Comparison of ENCODE assay signal across 9 mouse cellular contexts in genomic region chr7:7295595-7295994, GRCm38 (mm10). TPM values are rescaled to one million over a fixed set of nuclear protein-coding genes. Genes with fewer than 3 reads are reported as not detected.
DNase-seq lines count a peak whose midpoint lies in the region; ATAC-seq and TF ChIP-seq lines count a peak whose summit lies in the region.
"Had no signal": no experiment of that assay in that cellular context is flagged by ENCODE, and none has a peak within 500 bp of the region (broad histone marks: within the 10 kb centered on the region; RNA-seq: fewer than 3 reads in every experiment).

No protein-coding gene starts in this region.

- no peak overlapping the region for H3K9ac ChIP-seq in forebrain, embryonic 13.5 days
- H3K9ac ChIP-seq in midbrain, postnatal 0 days (replicated peaks; ENCODE audit: low read length, poor library complexity, severe bottlenecking) = no peak overlapping the region
- H3K9ac ChIP-seq in midbrain, embryonic 13.5 days (replicated peaks) = no peak overlapping the region
- no peak overlapping the region for H3K9ac ChIP-seq in kidney, postnatal 0 days (ENCODE audit: low read depth, low read length)
- H3K9ac ChIP-seq: neural tube, embryonic 13.5 days had no signal

- H3K36me3 ChIP-seq in forebrain, embryonic 10.5 days (replicated peaks) = peaks cover 59% of the 10 kb centered on the region
- H3K36me3 ChIP-seq in forebrain, embryonic 13.5 days (ENCODE audit: poor library complexity, severe bottlenecking) = peaks cover 57% of the 10 kb centered on the region
- peaks cover 42% of the 10 kb centered on the region for H3K36me3 ChIP-seq in midbrain, postnatal 0 days (ENCODE audit: insufficient read depth, low read length)
- H3K36me3 ChIP-seq in midbrain, embryonic 13.5 days = peaks cover 56% of the 10 kb centered on the region
- H3K36me3 ChIP-seq in kidney, postnatal 0 days (ENCODE audit: insufficient read depth, low read length) = peaks cover 22% of the 10 kb centered on the region; the same call in 1 of the 2 replicates

- DNase-seq in forebrain, embryonic 10.5 days (ENCODE audit: extremely low spot score, low spot score) = peak; percentile 27
- DNase-seq in midbrain, postnatal 0 days (ENCODE audit: low spot score) = peak; percentile 59
- peak; percentile 64 to 71 for DNase-seq in cerebellum, postnatal 10 days
- DNase-seq in kidney, postnatal 0 days (ENCODE audit: low spot score) = peak; percentile 38
- DNase-seq in lung, postnatal 25 days (ENCODE audit: low spot score) = peak; percentile 61
- peak; percentile 14 to 39 for DNase-seq in thymus, postnatal 10 days (ENCODE audit: low spot score in 2 of 2)

- H3K4me3 ChIP-seq in forebrain, embryonic 10.5 days = no peak overlapping the region
- no peak overlapping the region for H3K4me3 ChIP-seq in forebrain, embryonic 13.5 days
- no peak overlapping the region for H3K4me3 ChIP-seq in midbrain, postnatal 0 days (ENCODE audit: low read depth, low read length)
- H3K4me3 ChIP-seq in midbrain, embryonic 13.5 days (replicated peaks) = no peak overlapping the region
- H3K4me3 ChIP-seq in kidney, postnatal 0 days (replicated peaks; ENCODE audit: low read depth, low read length) = no peak overlapping the region
- H3K4me3 ChIP-seq: neural tube, embryonic 13.5 days had no signal

- WGBS in forebrain, embryonic 10.5 days = 88% methylated on average over 16 of the region's 16 CpGs
- WGBS in forebrain, embryonic 13.5 days = 82% methylated on average over 16 of the region's 16 CpGs
- 75% methylated on average over 16 of the region's 16 CpGs for WGBS in midbrain, postnatal 0 days
- 77% methylated on average over 16 of the region's 16 CpGs for WGBS in midbrain, embryonic 13.5 days
- 83% methylated on average over 16 of the region's 16 CpGs for WGBS in kidney, postnatal 0 days

- no peak overlapping the region for H3K27ac ChIP-seq in forebrain, embryonic 10.5 days
- H3K27ac ChIP-seq in forebrain, embryonic 13.5 days = no peak overlapping the region
- H3K27ac ChIP-seq in midbrain, postnatal 0 days (ENCODE audit: low read depth, low read length) = no peak overlapping the region
- H3K27ac ChIP-seq in midbrain, embryonic 13.5 days = no peak overlapping the region
- H3K27ac ChIP-seq in kidney, postnatal 0 days = no peak overlapping the region
- H3K27ac ChIP-seq: neural tube, embryonic 13.5 days had no signal

- no peak for ATAC-seq in forebrain, embryonic 13.5 days
- ATAC-seq in midbrain, postnatal 0 days (ENCODE audit: low FRiP score) = no peak
- ATAC-seq in midbrain, embryonic 13.5 days = no peak
- ATAC-seq in kidney, postnatal 0 days (replicated peaks; ENCODE audit: low FRiP score, low read depth) = no peak

- H3K4me1 ChIP-seq in forebrain, embryonic 10.5 days = peaks cover 14% of the 10 kb centered on the region
- H3K4me1 ChIP-seq in forebrain, embryonic 13.5 days = 0 out of 2 replicates have a peak, but pooled peaks cover 5% of the 10 kb centered on the region
- H3K4me1 ChIP-seq in midbrain, postnatal 0 days (ENCODE audit: insufficient read depth, low read length) = no peaks in the 10 kb centered on the region
- H3K4me1 ChIP-seq in midbrain, embryonic 13.5 days (replicated peaks) = 0 out of 2 replicates have a peak, but pooled peaks cover 10% of the 10 kb centered on the region
- H3K4me1 ChIP-seq in kidney, postnatal 0 days (replicated peaks; ENCODE audit: insufficient read depth, low read length) = no peaks in the 10 kb centered on the region

- peaks cover 20% of the 10 kb centered on the region for H3K9me3 ChIP-seq in forebrain, embryonic 10.5 days
- no peaks in the 10 kb centered on the region; the same call in 1 of the 2 replicates for H3K9me3 ChIP-seq in forebrain, embryonic 13.5 days (replicated peaks)
- no peaks in the 10 kb centered on the region for H3K9me3 ChIP-seq in midbrain, postnatal 0 days (ENCODE audit: low read length)
- no peaks in the 10 kb centered on the region for H3K9me3 ChIP-seq in midbrain, embryonic 13.5 days
- H3K9me3 ChIP-seq in kidney, postnatal 0 days (replicated peaks; ENCODE audit: low read length) = no peaks in the 10 kb centered on the region
- H3K9me3 ChIP-seq: neural tube, embryonic 13.5 days had no signal

- peak; percentile 71 for TF ChIP-seq CTCF in midbrain, postnatal 0 days (IDR thresholded peaks at IDR 0.05)
- peak; percentile 61 for TF ChIP-seq CTCF in kidney, postnatal 0 days (IDR thresholded peaks at IDR 0.05; ENCODE audit: low read depth)

- no peak overlapping the region for H3K4me2 ChIP-seq in forebrain, embryonic 13.5 days
- no peak overlapping the region for H3K4me2 ChIP-seq in midbrain, postnatal 0 days (ENCODE audit: low read depth, low read length, poor library complexity, severe bottlenecking)
- no peak overlapping the region for H3K4me2 ChIP-seq in midbrain, embryonic 13.5 days (replicated peaks)
- no peak overlapping the region for H3K4me2 ChIP-seq in kidney, postnatal 0 days (ENCODE audit: low read length)
- H3K4me2 ChIP-seq: neural tube, embryonic 13.5 days had no signal

- peaks cover 5% of the 10 kb centered on the region for H3K27me3 ChIP-seq in forebrain, embryonic 10.5 days (ENCODE audit: poor library complexity, severe bottlenecking)
- H3K27me3 ChIP-seq in forebrain, embryonic 13.5 days = no peaks in the 10 kb centered on the region
- H3K27me3 ChIP-seq in midbrain, postnatal 0 days (ENCODE audit: insufficient read depth, low read length) = no peaks in the 10 kb centered on the region
- H3K27me3 ChIP-seq in midbrain, embryonic 13.5 days = no peaks in the 10 kb centered on the region
- H3K27me3 ChIP-seq in kidney, postnatal 0 days (ENCODE audit: insufficient read depth, low read length) = no peaks in the 10 kb centered on the region
- H3K27me3 ChIP-seq: neural tube, embryonic 13.5 days had no signal

RNA-seq across cellular contexts. Expression of gene Clcn4, which starts 5.1 kb away (rescaled TPM):
- 36.2 and 36.4 TPM in 2 replicates for polyA plus RNA-seq in forebrain, embryonic 10.5 days (2016; fragmentation: Nextera tagmentation; extraction: Ambion mirVana)
- 101 and 118 TPM in 2 replicates for polyA plus RNA-seq in forebrain, embryonic 13.5 days (2015; fragmentation: Nextera tagmentation; extraction: Ambion mirVana)
- total RNA-seq in midbrain, postnatal 0 days (2014; rRNA removed) = 154 and 180 TPM in 2 replicates
- 211 and 217 TPM in 2 replicates for polyA plus RNA-seq in midbrain, postnatal 0 days (2015; fragmentation: Nextera tagmentation; extraction: Ambion mirVana)
- 150 and 157 TPM in 2 replicates for polyA plus RNA-seq in midbrain, embryonic 13.5 days (2015; fragmentation: Nextera tagmentation; extraction: Ambion mirVana)
- polyA plus RNA-seq in kidney, postnatal 0 days (2015; fragmentation: Nextera tagmentation; extraction: Ambion mirVana) = 45.2 and 50.3 TPM in 2 replicates

RNA-seq across cellular contexts. Expression of gene Gm45844, which starts 17.5 kb away (rescaled TPM):
- 1.1 and 1.5 TPM in 2 replicates for polyA plus RNA-seq in forebrain, embryonic 10.5 days (2016; fragmentation: Nextera tagmentation; extraction: Ambion mirVana)
- 3.2 and 5.5 TPM in 2 replicates for polyA plus RNA-seq in forebrain, embryonic 13.5 days (2015; fragmentation: Nextera tagmentation; extraction: Ambion mirVana)
- total RNA-seq in midbrain, postnatal 0 days (2014; rRNA removed) = 13.1 and 13.6 TPM in 2 replicates
- polyA plus RNA-seq in midbrain, postnatal 0 days (2015; fragmentation: Nextera tagmentation; extraction: Ambion mirVana) = 11.4 and 11.7 TPM in 2 replicates
- polyA plus RNA-seq in midbrain, embryonic 13.5 days (2015; fragmentation: Nextera tagmentation; extraction: Ambion mirVana) = 4.6 and 6.0 TPM in 2 replicates
- polyA plus RNA-seq in kidney, postnatal 0 days (2015; fragmentation: Nextera tagmentation; extraction: Ambion mirVana) = 2.2 and 3.3 TPM in 2 replicates

RNA-seq across cellular contexts. Expression of gene Vmn2r30, which starts 41.8 kb away (rescaled TPM):
- polyA plus RNA-seq in forebrain, embryonic 10.5 days (2016; fragmentation: Nextera tagmentation; extraction: Ambion mirVana) = not detected in 2 replicates
- polyA plus RNA-seq in forebrain, embryonic 13.5 days (2015; fragmentation: Nextera tagmentation; extraction: Ambion mirVana) = not detected in 2 replicates
- total RNA-seq in midbrain, postnatal 0 days (2014; rRNA removed) = not detected in 2 replicates
- polyA plus RNA-seq in midbrain, postnatal 0 days (2015; fragmentation: Nextera tagmentation; extraction: Ambion mirVana) = not detected in 2 replicates
- polyA plus RNA-seq in midbrain, embryonic 13.5 days (2015; fragmentation: Nextera tagmentation; extraction: Ambion mirVana) = not detected in 2 replicates
- not detected in 2 replicates for polyA plus RNA-seq in kidney, postnatal 0 days (2015; fragmentation: Nextera tagmentation; extraction: Ambion mirVana)
- polyA plus RNA-seq: neural tube, embryonic 13.5 days had no signal

RNA-seq across cellular contexts. Expression of gene Vmn2r29, which starts 48.5 kb away (rescaled TPM):
- 0.20 TPM in 1 of 2 replicates, not detected in the other for polyA plus RNA-seq in forebrain, embryonic 10.5 days (2016; fragmentation: Nextera tagmentation; extraction: Ambion mirVana)
- polyA plus RNA-seq in forebrain, embryonic 13.5 days (2015; fragmentation: Nextera tagmentation; extraction: Ambion mirVana) = 0.28 and 1.1 TPM in 2 replicates
- 1.1 and 2.5 TPM in 2 replicates for total RNA-seq in midbrain, postnatal 0 days (2014; rRNA removed)
- 1.4 and 2.5 TPM in 2 replicates for polyA plus RNA-seq in midbrain, postnatal 0 days (2015; fragmentation: Nextera tagmentation; extraction: Ambion mirVana)
- 0.71 and 1.5 TPM in 2 replicates for polyA plus RNA-seq in midbrain, embryonic 13.5 days (2015; fragmentation: Nextera tagmentation; extraction: Ambion mirVana)
- 0.42 and 0.51 TPM in 2 replicates for polyA plus RNA-seq in kidney, postnatal 0 days (2015; fragmentation: Nextera tagmentation; extraction: Ambion mirVana)
